Mouse (Mus musculus): ENCODE results near the gene Trim28. TPM values are rescaled to one million over a fixed set of nuclear protein-coding genes. Genes with fewer than 3 reads are reported as not detected.

Gene Trim28
- polyA plus RNA-seq, 1 experiment from 2014 or later = 380 TPM

- H3K27ac ChIP-seq = no peak overlapping the region
- no peak for ATAC-seq (ENCODE audit: low FRiP score)
- peaks cover 12% of the 10 kb centered on the region for H3K4me1 ChIP-seq
- H3K4me2 ChIP-seq (replicated peaks) = peak overlapping the region; percentile 78
- peak overlapping the region; percentile 63; the same call in 1 of the 2 replicates for H3K4me3 ChIP-seq
- whole genome bisulfite sequencing = 90% methylated on average over 18 of the region's 18 CpGs
- H3K9me3 ChIP-seq (replicated peaks) = no peaks in the 10 kb centered on the region
- H3K27me3 ChIP-seq = no peaks in the 10 kb centered on the region
- peak overlapping the region; percentile 69 for H3K9ac ChIP-seq
- peaks cover 10% of the 10 kb centered on the region; the same call in 1 of the 2 replicates for H3K36me3 ChIP-seq
Observed at GRCm38 (mm10) chr7:12978931-12979722, 19.8 kb upstream of the Trim28 start.

DNA sequence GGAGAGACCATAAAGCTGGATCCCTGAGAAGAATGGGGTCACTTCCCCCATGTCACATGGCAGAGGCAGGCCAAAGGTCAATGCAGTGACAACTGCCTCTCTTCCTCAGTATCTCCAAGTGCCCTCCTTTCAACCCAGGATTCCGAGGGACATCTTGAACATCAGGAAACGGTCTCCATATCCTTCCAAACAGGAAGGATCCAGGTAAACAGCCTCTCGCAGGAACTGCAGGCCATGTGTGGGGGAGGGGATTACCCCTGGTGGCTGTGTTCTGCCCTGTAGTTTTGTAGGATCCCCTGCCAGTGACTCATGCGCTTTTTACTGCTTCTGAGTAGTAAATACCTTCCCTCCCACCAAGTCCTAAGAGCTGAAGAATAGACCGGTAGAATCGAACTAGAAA, 19.1 kb upstream of the Trim28 start:
- H3K4me1 ChIP-seq = peaks cover 12% of the 10 kb centered on the region
- H3K4me2 ChIP-seq (replicated peaks) = no peak overlapping the region
- H3K4me3 ChIP-seq = no peak overlapping the region
- WGBS = 77% methylated on average over 6 of the region's 6 CpGs
- H3K27ac ChIP-seq = no peak overlapping the region
- peaks cover 10% of the 10 kb centered on the region; the same call in 1 of the 2 replicates for H3K36me3 ChIP-seq
- no peak for ATAC-seq (ENCODE audit: low FRiP score)
- no peaks in the 10 kb centered on the region for H3K9me3 ChIP-seq (replicated peaks)
- H3K27me3 ChIP-seq = no peaks in the 10 kb centered on the region
- H3K9ac ChIP-seq = no peak overlapping the region

DNA sequence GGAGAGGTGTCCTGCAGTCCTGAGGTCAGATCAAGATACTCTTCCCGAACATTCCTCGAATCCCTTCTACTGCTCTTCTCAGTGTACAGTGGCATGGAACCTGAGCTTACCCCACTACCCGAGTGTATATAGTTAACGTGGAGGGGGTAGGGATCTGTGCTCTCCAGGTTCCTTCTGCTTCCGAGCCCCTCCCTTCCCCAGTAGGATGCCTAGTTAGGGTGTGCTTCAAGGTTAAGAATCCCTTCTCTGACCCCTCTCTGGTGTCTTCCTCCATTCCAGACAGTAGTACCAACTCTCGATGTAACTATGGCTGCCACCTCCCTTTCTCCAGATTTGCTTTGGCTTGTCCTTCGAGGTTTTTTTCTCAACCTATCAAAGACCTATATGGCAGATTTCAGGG, 18.6 kb upstream of the Trim28 start:
- WGBS = 85% methylated on average over 7 of the region's 7 CpGs
- H3K4me3 ChIP-seq = no peak overlapping the region
- H3K27ac ChIP-seq = no peak overlapping the region
- H3K9ac ChIP-seq = no peak overlapping the region
- H3K27me3 ChIP-seq = no peaks in the 10 kb centered on the region
- H3K4me2 ChIP-seq (replicated peaks) = no peak overlapping the region
- H3K9me3 ChIP-seq (replicated peaks) = no peaks in the 10 kb centered on the region
- H3K4me1 ChIP-seq = peaks cover 12% of the 10 kb centered on the region
- no peak for ATAC-seq (ENCODE audit: low FRiP score)
- peaks cover 10% of the 10 kb centered on the region; the same call in 1 of the 2 replicates for H3K36me3 ChIP-seq

DNA sequence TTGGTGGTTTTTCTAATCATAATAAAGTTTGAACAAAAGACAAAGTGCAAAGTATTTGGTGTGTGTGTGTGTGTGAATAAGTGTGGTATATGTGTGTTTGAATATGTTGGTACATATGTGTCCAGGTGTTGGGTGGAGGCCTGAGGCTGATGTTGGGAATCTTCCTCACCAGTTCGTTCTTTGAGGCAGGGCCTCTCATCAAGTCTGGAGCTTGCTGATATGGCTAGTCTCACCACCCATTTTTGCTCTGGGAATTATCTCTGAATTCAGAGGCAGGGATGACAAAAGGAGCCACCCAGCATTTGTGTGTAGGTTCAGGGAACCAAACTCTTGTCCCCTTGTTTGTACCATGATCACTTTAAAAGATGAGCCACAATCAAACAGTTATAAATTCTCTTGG, 13.2 kb upstream of the Trim28 start:
- no peak overlapping the region for H3K27ac ChIP-seq
- no peaks in the 10 kb centered on the region for H3K27me3 ChIP-seq
- no peak overlapping the region for H3K9ac ChIP-seq
- H3K9me3 ChIP-seq (replicated peaks) = no peaks in the 10 kb centered on the region
- H3K36me3 ChIP-seq = peaks cover 10% of the 10 kb centered on the region; the same call in 1 of the 2 replicates
- WGBS = 94% methylated on average over 1 of the region's 1 CpGs
- ATAC-seq (ENCODE audit: low FRiP score) = no peak
- H3K4me2 ChIP-seq (replicated peaks) = no peak overlapping the region
- H3K4me3 ChIP-seq = no peak overlapping the region
- no peaks in the 10 kb centered on the region for H3K4me1 ChIP-seq

DNA sequence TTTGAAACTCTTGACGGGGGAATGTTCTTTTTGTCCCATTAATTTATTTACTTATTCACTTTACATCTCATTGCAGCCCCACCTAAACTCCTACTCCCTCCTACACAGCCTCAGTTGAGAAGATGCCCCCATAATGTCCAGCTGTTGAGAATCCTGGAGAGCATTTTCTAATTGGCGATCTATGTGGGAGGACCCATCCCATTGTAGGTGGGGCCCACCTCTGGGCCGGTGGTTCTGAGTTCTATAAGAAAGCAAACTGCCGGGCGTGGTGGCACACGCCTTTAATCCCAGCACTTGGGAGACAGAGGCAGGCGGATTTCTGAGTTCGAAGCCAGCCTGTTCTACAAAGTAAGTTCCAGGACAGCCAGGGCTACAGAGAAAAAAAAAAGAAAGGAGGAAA, 12.0 kb upstream of the Trim28 start:
- no peak overlapping the region for H3K4me2 ChIP-seq (replicated peaks)
- H3K27ac ChIP-seq = no peak overlapping the region
- no peak overlapping the region for H3K9ac ChIP-seq
- WGBS = 82% methylated on average over 8 of the region's 8 CpGs
- no peak for ATAC-seq (ENCODE audit: low FRiP score)
- H3K4me1 ChIP-seq = no peaks in the 10 kb centered on the region
- peaks cover 7% of the 10 kb centered on the region; the same call in 1 of the 2 replicates for H3K36me3 ChIP-seq
- H3K27me3 ChIP-seq = no peaks in the 10 kb centered on the region
- no peaks in the 10 kb centered on the region for H3K9me3 ChIP-seq (replicated peaks)
- H3K4me3 ChIP-seq = no peak overlapping the region

GRCm38 (mm10) chr7:12987409-12988189, 11.3 kb upstream of the Trim28 start:
- no peak for ATAC-seq (ENCODE audit: low FRiP score)
- H3K4me1 ChIP-seq = no peaks in the 10 kb centered on the region
- H3K36me3 ChIP-seq = peaks cover under 1% of the 10 kb centered on the region; the same call in 1 of the 2 replicates
- WGBS = 82% methylated on average over 8 of the region's 8 CpGs
- no peak overlapping the region for H3K4me2 ChIP-seq (replicated peaks)
- no peaks in the 10 kb centered on the region for H3K9me3 ChIP-seq (replicated peaks)
- H3K27ac ChIP-seq = no peak overlapping the region
- H3K9ac ChIP-seq = no peak overlapping the region
- no peak overlapping the region for H3K4me3 ChIP-seq
- H3K27me3 ChIP-seq = no peaks in the 10 kb centered on the region

GRCm38 (mm10) chr7:12992222-12992621, 6.7 kb upstream of the Trim28 start:
- H3K9ac ChIP-seq = no peak overlapping the region
- no peak for ATAC-seq (ENCODE audit: low FRiP score)
- 6% methylated on average over 3 of the region's 3 CpGs for WGBS

GRCm38 (mm10) chr7:12993148-12993547, 5.8 kb upstream of the Trim28 start:
- Histone ChIP-seq H3K27me3 (no peaks in the 10 kb centered on the region), H3K27ac (no peak overlapping the region), H3K4me3 (no peak overlapping the region), H3K4me1 (no peaks in the 10 kb centered on the region), H3K9ac (no peak overlapping the region), H3K36me3 (no peaks in the 10 kb centered on the region), H3K9me3 (replicated peaks) (no peaks in the 10 kb centered on the region), H3K4me2 (replicated peaks) (no peak overlapping the region)
- 90% methylated on average over 10 of the region's 10 CpGs for WGBS
- ATAC-seq (ENCODE audit: low FRiP score) = no peak

More at GRCm38 (mm10) chr7:12992222-12992621, 6.7 kb upstream of the Trim28 start:
- no peak overlapping the region for H3K4me2 ChIP-seq (replicated peaks)
- H3K9me3 ChIP-seq (replicated peaks) = no peaks in the 10 kb centered on the region
- H3K4me1 ChIP-seq = no peaks in the 10 kb centered on the region
- H3K36me3 ChIP-seq = no peaks in the 10 kb centered on the region
- H3K27me3 ChIP-seq = no peaks in the 10 kb centered on the region
- no peak overlapping the region for H3K27ac ChIP-seq
- H3K4me3 ChIP-seq = no peak overlapping the region

GRCm38 (mm10) chr7:12995862-12996261, 3.1 kb upstream of the Trim28 start:
- H3K9ac ChIP-seq = no peak overlapping the region
- H3K4me2 ChIP-seq (replicated peaks) = no peak overlapping the region
- H3K9me3 ChIP-seq (replicated peaks) = no peaks in the 10 kb centered on the region
- H3K36me3 ChIP-seq = no peaks in the 10 kb centered on the region
- no peaks in the 10 kb centered on the region for H3K27me3 ChIP-seq
- no peak overlapping the region for H3K27ac ChIP-seq
- no peak overlapping the region for H3K4me3 ChIP-seq
- no peak for ATAC-seq (ENCODE audit: low FRiP score)
- H3K4me1 ChIP-seq = no peaks in the 10 kb centered on the region

DNA sequence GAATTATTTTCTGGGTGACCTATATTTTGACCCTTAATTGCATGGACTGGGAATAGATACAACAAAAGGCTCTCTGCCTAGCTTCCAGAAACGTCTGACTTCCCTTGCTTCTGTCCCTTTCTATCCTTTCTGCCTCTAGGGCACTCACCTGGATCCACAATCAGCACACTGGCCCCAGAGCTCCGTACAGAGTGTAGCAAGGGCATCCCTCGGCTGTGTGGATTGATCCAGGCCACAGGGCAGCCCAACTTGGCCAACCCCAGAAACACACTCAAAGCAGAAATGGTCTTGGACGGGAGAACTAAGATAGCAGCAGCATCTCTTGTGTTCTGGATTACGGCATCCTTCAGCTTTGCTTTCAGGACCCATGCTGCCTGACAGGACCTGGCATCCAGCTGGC, 1.7 kb upstream of the Trim28 start:
- Histone ChIP-seq H3K27me3 (no peaks in the 10 kb centered on the region), H3K27ac (no peak overlapping the region), H3K9me3 (replicated peaks) (no peaks in the 10 kb centered on the region), H3K9ac (no peak overlapping the region), H3K4me2 (replicated peaks) (no peak overlapping the region), H3K36me3 (no peaks in the 10 kb centered on the region), H3K4me3 (no peak overlapping the region), H3K4me1 (no peaks in the 10 kb centered on the region)
- 72% methylated on average over 5 of the region's 5 CpGs for WGBS
- ATAC-seq (ENCODE audit: low FRiP score) = no peak

DNA sequence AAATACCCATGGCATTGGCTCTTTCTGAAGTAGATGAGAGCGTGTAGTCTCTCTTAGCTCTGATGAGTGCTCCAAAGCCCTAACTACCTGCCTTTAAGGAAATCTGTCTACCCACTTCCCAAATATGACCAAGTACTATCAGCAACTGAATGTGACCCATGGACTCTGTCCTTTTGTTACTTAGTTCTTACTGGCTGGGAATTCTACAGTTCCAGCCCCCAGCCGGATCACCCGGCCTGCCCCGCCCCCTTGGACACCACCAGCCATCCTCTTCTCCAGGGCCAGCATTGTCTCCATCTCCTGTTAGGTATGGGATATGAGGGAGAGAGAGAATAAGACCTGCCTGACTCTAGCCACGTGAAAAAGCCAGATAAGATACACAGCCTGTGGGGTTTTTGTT, 861 bp upstream of the Trim28 start, which contains the start of gene Slc27a5:
Gene Slc27a5, minus strand, starts transcription at position 140 of the 400 bp plus-strand sequence.
- no peak within 1 kb of the TSS for H3K4me2 ChIP-seq (replicated peaks)
- no peak within 1 kb of the TSS for H3K4me3 ChIP-seq
- H3K9ac ChIP-seq = no peak within 1 kb of the TSS
- no peaks in the 10 kb centered on the region for H3K27me3 ChIP-seq
- H3K9me3 ChIP-seq (replicated peaks) = no peaks in the 10 kb centered on the region
- ATAC-seq (ENCODE audit: low FRiP score) = no peak
- 0 out of 2 replicates have a peak, but pooled peaks cover 2% of the 10 kb centered on the region for H3K36me3 ChIP-seq
- 75% methylated on average over 5 of the region's 5 CpGs for WGBS
- H3K4me1 ChIP-seq = no peaks in the 10 kb centered on the region
- H3K27ac ChIP-seq = no peak within 1 kb of the TSS

DNA sequence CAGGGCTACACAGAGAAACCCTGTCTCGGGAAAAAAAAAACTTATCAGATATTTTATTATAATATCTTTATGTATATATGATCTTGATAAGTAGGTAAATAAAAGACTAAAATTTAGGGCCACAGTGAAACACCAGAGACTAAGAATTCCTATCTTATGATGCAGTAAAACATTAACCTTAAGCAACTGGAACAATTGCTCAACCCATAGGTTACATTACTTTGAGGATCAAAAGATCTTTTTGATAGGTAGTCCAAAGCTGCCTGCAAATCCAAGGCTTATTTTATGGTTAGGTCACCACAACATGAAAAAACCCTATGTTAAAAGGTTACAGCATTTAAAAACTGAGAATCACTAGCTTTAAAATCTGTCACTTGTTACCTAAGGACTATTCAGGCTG, 2.7 kb downstream of the Trim28 start:
- H3K4me3 ChIP-seq = no peak overlapping the region
- no peak overlapping the region for H3K9ac ChIP-seq
- no peaks in the 10 kb centered on the region for H3K27me3 ChIP-seq
- no peaks in the 10 kb centered on the region for H3K4me1 ChIP-seq
- no peak overlapping the region for H3K4me2 ChIP-seq (replicated peaks)
- WGBS = 79% methylated on average over 1 of the region's 1 CpGs
- peaks cover 19% of the 10 kb centered on the region for H3K36me3 ChIP-seq
- H3K9me3 ChIP-seq (replicated peaks) = no peaks in the 10 kb centered on the region
- no peak for ATAC-seq (ENCODE audit: low FRiP score)
- H3K27ac ChIP-seq = no peak overlapping the region
